Mouse (Mus musculus): ENCODE data around the gene Gpr137c.
A peak's percentile ranks its signal among the peaks of the same experiment; 100 is the strongest.

GRCm38 (mm10) chr14:45241613-45242012 lies 22.1 kb downstream of the Gpr137c start:
- TF ChIP-seq CTCF (IDR thresholded peaks at IDR 0.05; ENCODE audit: borderline replicate concordance, extremely low read depth, insufficient read depth, insufficient read length) = peak; percentile 40; the same call in 1 of the 2 replicates
- TF ChIP-seq POLR2A (IDR thresholded peaks at IDR 0.05; ENCODE audit: borderline replicate concordance, extremely low read depth, insufficient read depth, insufficient read length, poor library complexity, severe bottlenecking) = no peak
